Mouse (Mus musculus) thymus, adult 2 months (tissue): Measurements from ENCODE around the gene Otop2.

Source experiments
- CTCF ChIP-seq: fragments of 200-500 bp; IDR thresholded peaks from 2 replicates; pipeline ENCODE4 v1.5.1; 2012; ENCODE audit warnings: mild to moderate bottlenecking, control low read depth, low read length, moderate library complexity, borderline replicate concordance; ENCODE audit not compliant: control insufficient read depth, poor library complexity, insufficient read depth; ENCODE audit errors: extremely low read depth
- POLR2A ChIP-seq: fragments of 200-500 bp; IDR thresholded peaks from 2 replicates; pipeline ENCODE4 v1.6.1; 2012; ENCODE audit warnings: mild to moderate bottlenecking, low read length, control low read depth, moderate library complexity; ENCODE audit not compliant: control insufficient read depth, poor library complexity, insufficient read depth; ENCODE audit errors: extremely low read depth

- TF ChIP-seq POLR2A (no peak), CTCF (no peak)
Measured at GRCm38 (mm10) chr11:115298160-115298559, 8.8 kb upstream of the Otop2 start.
